Mouse (Mus musculus): ENCODE measurements around the gene Selenoi.
"Not testable (repeated sequence)": the region's sequence is repeated elsewhere in the genome, so short reads cannot be mapped to it uniquely, and the experiment has no call there.

Gene Selenoi

GRCm38 (mm10) chr5:30232271-30232971, at the start of gene Selenoi:
TSS of gene Selenoi (plus strand) at chr5:30232581.
- peak; percentile 100 for DNase-seq

GRCm38 (mm10) chr5:30187687-30188485, 44.5 kb upstream of the Selenoi start:
- no peak for DNase-seq

- DNase-seq, result no peak
Measured at GRCm38 (mm10) chr5:30192452-30192851, 39.9 kb upstream of the Selenoi start.

GRCm38 (mm10) chr5:30195340-30195739, 37.0 kb upstream of the Selenoi start:
- DNase-seq, result no peak

GRCm38 (mm10) chr5:30198257-30198656, 34.1 kb upstream of the Selenoi start:
- no peak for DNase-seq

GRCm38 (mm10) chr5:30201521-30201920, 30.9 kb upstream of the Selenoi start:
- DNase-seq, result no peak

GRCm38 (mm10) chr5:30202221-30202620, 30.2 kb upstream of the Selenoi start:
- no peak for DNase-seq

- no peak for DNase-seq
Measured at GRCm38 (mm10) chr5:30203216-30203885, 29.0 kb upstream of the Selenoi start.

- DNase-seq, result no peak
Measured at GRCm38 (mm10) chr5:30204441-30204840, 27.9 kb upstream of the Selenoi start.

GRCm38 (mm10) chr5:30205034-30205433, 27.3 kb upstream of the Selenoi start:
- no peak for DNase-seq

- DNase-seq, result no peak
Measured at GRCm38 (mm10) chr5:30205493-30205892, 26.9 kb upstream of the Selenoi start, which contains the start of gene Adgrf3. TSS of gene Adgrf3 (minus strand) at chr5:30205722.

GRCm38 (mm10) chr5:30207276-30207675, 25.1 kb upstream of the Selenoi start:
- DNase-seq, result no peak

GRCm38 (mm10) chr5:30210758-30211157, 21.6 kb upstream of the Selenoi start:
- DNase-seq, result not testable (repeated sequence)

- peak; percentile 20 for DNase-seq
Measured at GRCm38 (mm10) chr5:30214889-30215288, 17.5 kb upstream of the Selenoi start.

- no peak for DNase-seq
Measured at GRCm38 (mm10) chr5:30215970-30216369, 16.4 kb upstream of the Selenoi start.

GRCm38 (mm10) chr5:30219715-30220114, 12.7 kb upstream of the Selenoi start:
- no peak for DNase-seq

GRCm38 (mm10) chr5:30220666-30221065, 11.7 kb upstream of the Selenoi start:
- no peak for DNase-seq

GRCm38 (mm10) chr5:30222681-30223080, 9.7 kb upstream of the Selenoi start:
- DNase-seq, result no peak

GRCm38 (mm10) chr5:30230901-30231300, 1.5 kb upstream of the Selenoi start:
- DNase-seq, result peak; percentile 30

GRCm38 (mm10) chr5:30231891-30232270, 500 bp upstream of the Selenoi start:
- DNase-seq, result no peak

- peak; percentile 21 for DNase-seq
Measured at GRCm38 (mm10) chr5:30233042-30233441, 661 bp downstream of the Selenoi start.

- no peak for DNase-seq
Measured at GRCm38 (mm10) chr5:30233979-30234378, 1.6 kb downstream of the Selenoi start.

- DNase-seq, result no peak
Measured at GRCm38 (mm10) chr5:30235641-30236126, 3.3 kb downstream of the Selenoi start.
